Mouse (Mus musculus) lung, postnatal 14 days (tissue): ENCODE measurements at regions not wholly inside any gene's neighbourhood (a gene's known extent, or its start where the extent isn't known, plus 50 kb on each side); places are given as distances from the start of the nearest gene placed in this dataset.
A peak's percentile ranks its signal among the peaks of the same experiment; 100 is the strongest.

Experiments used
- DNase-seq: peaks from one replicate; pipeline ENCODE4 v3.0.0; 2021

DNA sequence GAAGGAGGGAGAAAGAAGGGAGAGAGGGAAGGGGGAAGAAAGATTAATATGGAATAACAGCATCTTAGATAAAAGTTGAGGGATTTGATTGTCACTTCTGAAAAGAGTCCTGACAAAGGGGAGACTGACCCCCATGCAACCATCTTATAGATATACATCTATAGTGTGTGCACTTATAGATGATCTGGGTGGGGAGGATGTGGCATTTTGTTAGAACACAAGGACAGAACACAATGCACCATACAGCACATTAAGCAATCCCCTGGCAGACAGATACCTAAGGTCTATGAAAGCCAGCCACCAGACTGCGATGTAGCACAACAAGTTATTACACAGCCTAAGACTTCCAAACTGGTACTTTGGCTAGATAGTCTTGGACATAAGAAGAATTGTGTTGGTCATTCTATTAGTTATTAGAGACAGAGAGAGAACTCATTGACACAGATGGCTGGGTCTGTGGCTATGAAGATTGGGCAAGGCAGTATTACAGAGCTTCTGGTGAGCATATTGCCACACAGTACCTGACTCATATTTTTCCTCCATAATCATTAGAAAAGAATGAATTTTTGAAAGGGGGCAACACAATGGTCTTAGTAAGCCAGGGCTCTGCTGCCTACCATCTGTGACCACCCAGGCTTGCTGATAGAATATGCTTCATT, 126.3 kb upstream of the Itgb1 start:
- DNase-seq, result no peak

DNA sequence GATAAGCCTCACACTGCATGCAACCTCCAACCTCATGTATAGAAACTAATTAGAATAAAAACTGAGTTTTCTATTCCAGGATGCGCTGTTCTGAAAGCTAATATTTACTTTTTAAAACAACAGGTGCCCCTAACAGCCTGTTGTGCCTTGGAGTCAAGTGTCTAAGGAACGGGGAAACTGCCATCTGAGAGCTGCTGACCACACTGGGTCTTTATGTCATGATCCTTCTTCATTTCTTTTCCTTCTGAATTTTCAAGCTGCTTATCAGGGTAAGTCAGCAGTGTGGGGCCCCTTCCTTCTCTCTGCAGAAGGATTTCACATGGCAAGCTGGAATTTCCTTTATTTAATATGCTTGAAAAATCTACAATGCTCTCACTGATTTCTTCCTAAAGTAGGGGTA, 125.0 kb upstream of the Itgb1 start:
- no peak for DNase-seq

DNA sequence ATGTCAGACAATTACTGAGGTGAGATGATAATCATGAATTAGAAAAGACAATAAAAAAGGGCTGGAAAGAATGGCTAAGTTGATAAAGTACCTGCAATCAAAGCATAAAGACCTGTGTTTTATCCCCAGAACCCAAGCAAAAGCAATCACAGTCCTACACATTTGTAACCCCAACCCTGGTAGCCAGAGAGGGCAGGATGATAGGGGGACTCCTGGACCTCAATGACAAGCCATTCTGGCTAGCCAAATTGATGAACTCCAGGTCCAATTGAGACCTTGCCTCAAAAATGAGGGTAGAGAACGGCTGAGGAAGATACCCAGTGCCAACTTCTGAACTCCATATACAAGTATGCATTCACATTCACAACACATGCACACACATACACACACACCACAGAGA, 124.4 kb upstream of the Itgb1 start:
- no peak for DNase-seq

DNA sequence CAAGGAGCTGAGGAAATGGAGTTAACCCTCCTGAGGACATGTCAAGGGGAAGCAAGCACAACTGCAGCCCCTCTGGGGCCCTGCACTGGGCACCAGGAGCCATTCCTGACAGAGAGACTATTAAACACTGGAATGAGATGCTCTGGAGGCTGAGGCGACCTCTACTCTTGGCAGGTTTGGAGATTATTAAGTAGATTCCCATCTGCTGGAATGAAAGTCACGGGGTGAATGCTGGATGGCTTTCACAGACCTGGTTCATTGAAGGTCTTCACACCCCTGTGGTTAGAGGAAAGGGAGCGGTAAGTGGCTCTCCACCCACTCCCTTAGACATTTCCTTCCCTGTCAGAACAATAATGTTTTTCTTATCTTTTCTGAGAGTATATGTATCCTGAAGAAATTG, 122.8 kb upstream of the Itgb1 start:
- no peak for DNase-seq

DNA sequence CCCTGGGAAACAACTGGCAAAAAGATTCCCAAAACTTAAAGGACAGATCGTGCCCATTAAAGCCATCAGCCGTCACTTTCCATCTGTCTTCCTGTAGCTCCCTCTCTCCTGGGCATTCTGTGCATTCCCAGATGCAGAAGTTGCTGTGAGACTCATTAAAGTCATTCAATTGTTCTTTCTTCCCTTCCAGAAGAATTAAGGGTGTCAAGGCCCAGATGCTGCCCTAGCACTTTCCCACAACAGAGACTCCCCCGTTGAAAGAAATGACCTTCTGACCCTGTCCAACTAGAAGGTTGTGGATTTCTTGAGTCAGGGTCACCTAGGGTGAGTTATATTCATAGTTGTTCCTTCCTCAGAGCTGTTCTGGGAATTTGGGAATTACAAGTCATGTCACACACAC, 121.7 kb upstream of the Itgb1 start:
- DNase-seq, result no peak

DNA sequence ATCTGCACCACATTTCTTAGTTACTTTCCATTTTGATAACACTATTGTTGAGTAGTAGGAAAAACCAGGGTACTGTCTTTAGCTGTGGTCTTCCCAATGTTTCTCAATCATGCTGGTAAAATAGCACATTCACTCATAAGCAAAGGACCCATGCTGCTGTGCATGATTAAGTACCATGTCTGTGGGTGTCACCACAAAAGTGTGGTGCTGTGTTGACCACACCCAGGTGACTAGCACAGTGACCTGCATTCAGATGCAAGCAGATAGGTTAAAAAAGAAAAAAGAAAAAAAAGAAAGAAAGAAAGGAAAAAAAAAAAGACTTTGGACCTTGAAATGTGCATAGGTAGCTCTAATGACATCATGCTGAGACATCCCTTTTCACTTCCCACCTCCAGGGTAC, 113.2 kb upstream of the Itgb1 start:
- no peak for DNase-seq

DNA sequence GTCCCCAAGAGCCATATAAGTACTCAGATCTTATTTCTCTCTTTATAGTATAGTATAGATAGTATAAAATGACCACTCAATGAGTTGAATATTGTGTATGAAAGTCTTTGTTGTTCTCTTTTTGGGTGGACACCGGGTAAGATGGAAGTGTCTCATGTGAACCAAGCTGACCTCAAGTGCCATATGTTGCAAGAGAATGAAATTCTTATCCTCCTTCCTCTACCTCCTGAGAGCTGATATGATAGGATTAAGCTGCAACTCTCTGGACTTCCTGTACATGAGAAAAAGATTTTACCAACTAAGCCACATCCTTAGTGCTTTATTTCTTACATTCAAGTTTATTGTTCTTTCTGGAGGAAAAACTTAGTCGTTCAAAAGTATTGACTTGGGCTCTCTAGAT, 91.3 kb upstream of the Itgb1 start:
- no peak for DNase-seq

DNA sequence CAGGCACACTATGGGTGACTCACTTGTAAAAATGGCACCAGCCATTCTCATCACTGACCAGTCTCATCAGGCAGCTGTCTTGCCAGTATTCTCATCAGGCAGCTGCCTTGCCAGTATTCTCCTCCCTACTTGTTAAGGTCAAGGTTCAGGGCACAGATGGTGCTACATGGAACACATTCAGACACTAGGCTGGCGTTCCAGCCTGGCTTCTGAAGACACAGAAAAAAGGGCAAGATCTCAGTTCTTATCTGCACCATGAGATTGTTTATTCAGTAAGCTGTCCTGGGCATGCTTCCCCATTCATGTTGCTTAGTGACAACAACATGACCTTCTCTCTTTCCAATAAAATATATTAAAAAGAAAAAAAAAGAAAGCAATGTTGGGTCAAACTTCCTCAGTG, 90.7 kb upstream of the Itgb1 start:
- DNase-seq, result peak; percentile 2

DNA sequence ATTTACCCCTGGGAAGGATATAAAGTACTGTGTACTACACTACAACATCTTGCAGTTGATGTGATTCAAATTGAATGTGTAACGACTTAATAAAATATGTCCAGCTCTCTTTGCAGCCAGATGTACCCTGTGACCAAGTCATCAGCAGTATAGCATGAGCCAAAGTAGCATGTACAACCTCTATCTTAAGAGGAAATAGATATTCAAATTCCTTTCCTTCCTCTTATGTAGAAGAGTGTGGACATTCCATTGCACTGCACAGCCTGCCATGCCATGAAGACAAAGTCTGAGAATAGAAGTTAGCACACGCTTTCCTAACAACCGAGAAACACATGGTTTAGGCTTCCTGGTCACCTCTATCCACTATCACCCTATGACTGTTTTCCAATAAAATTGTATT, 79.9 kb upstream of the Itgb1 start:
- no peak for DNase-seq

DNA sequence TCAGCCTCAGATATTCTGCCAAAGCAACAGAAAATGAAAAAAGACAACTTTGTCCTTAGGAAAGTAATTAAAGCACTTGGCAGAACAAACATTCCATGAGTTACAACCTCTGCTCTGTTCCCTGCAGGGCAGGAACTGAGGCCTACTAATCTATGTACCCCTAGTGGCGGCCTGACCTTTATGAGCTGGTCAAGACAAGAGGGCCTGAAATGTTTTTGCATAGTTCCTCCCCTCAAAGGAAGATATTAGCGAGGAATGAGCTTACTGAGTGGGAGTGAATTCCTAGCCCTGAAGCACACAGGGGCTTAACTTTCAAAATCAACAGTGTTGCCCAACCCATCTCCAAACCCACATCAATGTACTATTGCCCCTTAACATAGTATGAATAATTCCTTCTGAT, 76.6 kb upstream of the Itgb1 start:
- no peak for DNase-seq

DNA sequence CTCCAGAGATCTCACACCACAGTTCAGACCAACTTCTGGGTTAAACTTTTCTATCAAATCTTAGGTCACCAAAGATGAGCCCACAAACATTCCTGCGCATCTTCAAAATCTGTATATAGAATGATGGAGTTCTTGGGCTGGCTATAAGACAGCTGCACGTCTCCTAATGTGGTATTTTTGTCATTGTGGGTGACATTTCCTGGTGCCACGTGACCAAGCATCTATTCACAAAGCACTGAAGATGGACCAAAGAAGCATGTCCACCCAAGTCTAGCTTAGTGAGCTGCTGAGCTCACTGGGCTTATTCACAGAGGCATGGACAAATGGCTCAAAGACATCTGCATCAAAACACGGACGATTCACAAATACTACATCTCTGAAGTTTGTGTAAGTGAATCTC, 72.8 kb upstream of the Itgb1 start:
- DNase-seq, result no peak

DNA sequence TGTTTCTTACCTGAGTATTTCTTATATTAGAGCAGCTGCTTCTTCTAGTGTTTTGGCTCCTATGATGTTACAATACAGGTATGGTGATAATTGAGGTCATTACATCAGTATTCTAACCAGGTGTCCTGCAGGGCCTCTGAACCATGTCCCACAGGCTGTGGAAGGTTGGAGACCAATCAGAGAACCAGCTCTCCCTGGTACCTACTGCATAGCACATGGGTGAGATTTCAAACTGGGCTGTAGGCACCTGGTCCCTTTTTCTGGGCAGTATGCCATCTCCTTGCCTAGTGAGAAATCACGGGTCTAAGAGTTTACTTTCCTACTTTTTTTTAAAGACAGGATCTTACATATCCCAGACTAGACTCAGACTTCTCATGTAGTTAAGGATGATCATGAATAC, 67.6 kb upstream of the Itgb1 start:
- no peak for DNase-seq

DNA sequence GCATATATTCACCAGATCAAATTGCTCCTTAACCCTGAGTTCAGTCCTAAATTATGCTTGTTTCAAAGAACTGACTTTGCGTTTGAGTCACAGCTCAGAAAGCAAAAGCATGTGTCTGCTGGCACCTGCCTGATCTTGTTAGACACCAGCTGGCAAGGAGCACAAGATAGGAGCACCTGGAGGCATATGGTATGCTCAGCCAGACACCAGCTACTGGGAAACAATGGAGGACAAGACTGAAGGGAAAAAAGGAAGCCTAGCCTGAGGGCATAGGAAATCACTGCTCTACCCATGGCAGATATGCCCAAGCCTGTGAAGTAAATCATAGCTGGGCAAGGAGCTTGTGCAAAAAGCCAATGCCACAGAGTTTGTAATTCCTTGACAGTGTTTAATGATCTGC, 66.4 kb upstream of the Itgb1 start:
- no peak for DNase-seq
